Mouse (Mus musculus) layer of hippocampus, postnatal 25 days (tissue): ENCODE measurements around the gene Tedc1. TPM values are rescaled to one million over a fixed set of nuclear protein-coding genes. Genes with fewer than 3 reads are reported as not detected.
"Not testable (repeated sequence)": the region's sequence is repeated elsewhere in the genome, so short reads cannot be mapped to it uniquely, and the experiment has no call there.

Experiments used
- DNase-seq, 2 experiments: peaks; one replicate each; pipeline ENCODE4 v3.0.0; 2022; ENCODE audit warnings: mixed read lengths in 2 of 2, low spot score in 1 of 2; ENCODE audit errors: extremely low spot score in 1 of 2
- total RNA-seq, 2 experiments: library from RNA; stranded (reverse); gene quantifications; 2 replicates each; pipeline ENCODE4 v1.2.3; 2021

The Tedc1 gene
- total RNA-seq, 2 experiments from 2014 or later = 1.1 to 1.2 TPM

DNA sequence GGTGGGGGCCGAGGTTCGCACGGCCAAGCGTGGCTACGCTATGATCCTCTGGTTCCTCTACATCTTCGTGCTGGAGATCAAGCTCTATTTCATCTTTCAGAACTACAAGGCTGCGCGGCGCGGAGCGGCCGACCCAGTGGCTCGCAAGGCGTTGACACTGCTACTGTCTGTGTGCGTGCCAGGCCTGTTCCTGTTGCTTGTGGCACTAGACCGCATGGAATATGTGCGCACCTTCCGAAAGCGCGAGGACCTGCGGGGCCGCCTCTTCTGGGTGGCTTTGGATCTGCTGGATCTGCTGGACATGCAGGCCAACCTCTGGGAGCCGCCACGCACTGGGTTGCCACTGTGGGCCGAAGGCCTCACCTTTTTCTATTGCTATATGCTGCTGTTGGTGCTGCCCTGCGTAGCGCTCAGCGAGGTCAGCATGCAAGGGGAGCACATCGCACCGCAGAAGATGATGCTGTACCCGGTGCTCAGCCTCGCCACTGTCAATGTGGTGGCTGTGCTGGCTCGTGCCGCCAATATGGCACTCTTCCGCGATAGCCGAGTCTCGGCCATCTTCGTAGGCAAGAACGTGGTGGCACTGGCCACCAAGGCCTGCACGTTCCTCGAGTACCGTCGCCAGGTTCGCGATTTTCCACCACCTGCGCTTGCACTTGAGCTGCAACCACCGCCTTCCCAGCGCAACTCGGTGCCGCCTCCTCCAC lies 32.3 kb downstream of the Tedc1 start:
- DNase-seq = no peak

DNA sequence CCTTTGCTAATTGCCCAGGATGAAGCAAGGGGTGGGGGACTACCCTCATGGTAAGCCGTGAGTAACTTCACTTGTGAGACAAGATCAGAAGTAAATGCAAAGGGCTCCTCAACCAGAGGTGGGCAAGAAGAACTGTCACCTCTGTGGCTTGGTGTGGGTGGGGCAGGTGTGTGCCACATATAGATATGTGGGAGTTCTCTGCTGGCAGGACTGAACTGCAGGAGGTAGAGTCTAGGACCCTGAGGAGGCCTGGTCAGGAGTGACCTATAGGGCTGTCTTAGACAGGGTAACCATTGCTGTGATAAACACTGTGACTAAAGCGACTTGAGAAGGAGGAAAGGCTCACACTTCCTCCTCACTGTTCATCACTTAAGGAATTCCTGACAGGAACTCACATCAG lies 37.2 kb downstream of the Tedc1 start:
- no peak for DNase-seq

DNA sequence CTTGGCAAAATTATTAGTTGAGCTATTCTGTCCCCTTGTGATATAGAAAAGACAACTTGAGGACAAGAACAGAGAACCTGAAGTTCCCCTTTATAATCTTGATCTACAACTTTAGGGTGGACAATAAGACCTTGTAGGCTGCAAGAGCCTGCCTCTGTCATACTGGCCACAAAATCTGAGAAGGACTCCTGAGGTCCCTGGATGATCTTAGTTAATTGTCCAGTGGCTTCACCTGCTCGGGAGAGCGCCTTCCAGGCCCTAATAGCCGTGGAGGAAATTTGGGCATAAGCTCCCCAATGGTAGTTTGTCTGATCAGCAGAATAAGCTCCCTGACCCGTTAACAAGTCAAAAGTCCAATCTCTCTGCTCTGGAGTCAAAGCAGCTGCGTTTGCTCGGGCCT lies 42.9 kb downstream of the Tedc1 start:
- not testable (repeated sequence) for DNase-seq

DNA sequence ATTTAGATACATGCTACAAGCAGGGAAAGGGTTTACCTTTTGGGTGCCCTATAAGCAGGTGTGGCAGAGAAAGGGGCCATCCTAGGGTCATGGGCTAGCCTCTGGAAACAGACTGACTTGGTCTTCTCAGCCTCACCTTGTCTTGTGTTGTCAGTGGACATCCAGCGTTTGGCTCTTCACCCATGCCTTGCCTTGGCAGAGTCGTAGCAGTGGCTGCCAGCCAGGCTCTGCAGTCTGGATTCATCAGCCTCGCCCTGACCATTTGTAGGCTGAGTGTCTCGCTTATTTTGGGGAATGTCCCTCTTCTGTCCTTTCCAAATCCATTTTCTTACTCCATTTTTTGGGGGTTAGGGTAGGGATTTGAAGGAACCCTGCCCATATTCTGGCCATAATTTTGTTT lies 45.1 kb downstream of the Tedc1 start:
- DNase-seq = no peak

DNA sequence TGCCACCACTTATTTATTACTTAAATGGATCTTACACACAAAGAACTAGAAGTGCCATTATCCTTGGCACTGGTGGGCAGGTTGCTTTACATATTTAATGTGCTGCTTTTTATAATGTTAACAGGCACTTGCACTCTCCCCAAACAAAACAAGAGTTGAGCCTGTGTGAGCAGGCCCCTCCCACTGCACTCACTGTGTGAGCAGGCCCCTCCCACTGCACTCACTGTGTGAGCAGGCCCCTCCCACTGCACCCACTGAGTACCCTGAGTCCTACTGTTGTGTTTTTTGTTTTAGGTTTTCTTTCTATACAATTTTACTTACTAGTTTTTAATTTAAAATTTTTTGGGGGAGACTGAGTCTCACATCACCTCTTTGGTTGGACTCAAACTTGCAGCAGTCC lies 45.8 kb downstream of the Tedc1 start:
- no peak for DNase-seq

DNA sequence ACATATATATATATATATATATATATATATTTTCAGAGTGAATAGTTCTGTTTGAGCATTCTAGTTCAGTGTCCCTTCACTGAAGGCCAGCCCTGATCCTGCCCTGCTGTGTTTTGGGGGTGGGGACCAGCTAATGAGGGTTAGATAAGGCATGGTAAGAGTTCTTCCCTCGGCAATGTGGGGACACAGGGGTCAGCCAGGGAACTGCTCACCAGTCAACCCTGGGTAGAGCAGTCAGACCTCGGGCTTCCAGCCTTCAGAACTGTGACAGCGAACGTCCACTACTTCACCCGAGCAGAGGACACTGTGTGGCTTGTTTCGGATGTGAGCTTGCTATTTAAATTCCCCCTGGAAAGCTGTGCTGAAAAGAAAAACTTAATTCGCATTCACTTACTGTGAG lies 47.3 kb downstream of the Tedc1 start:
- no peak for DNase-seq

DNA sequence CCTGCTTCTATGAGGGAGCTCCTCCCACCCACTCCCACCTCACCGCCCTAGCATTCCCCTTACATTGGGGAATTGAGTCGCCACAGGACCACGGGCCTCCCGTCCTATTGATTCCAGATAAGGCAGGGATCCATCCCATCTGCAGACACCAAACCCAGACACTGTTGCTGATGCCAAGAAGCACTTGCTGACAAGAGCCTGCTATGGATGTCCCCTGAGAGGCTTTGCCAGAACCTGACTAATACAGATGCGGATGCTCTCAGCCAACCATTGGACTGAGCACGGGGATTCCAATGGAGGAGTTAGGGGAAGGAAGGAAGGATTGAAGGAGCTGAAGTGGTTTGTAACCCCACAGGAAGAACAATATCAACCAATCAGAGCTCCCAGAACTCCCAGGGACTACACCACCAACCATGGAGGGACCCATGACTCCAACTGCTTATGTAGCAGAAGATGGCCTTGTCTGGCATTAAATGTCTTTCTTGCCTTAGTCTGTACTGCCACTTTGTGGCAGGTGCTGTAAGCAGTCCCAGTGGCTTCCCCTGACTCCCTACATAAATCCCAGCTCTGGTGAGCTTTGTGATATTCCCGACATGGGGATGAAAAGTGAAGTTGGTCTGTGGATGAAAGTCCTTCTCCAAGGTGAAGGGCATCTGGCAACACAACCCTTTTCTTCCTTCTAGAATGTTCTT lies 49.2 kb downstream of the Tedc1 start:
- DNase-seq = no peak

DNA sequence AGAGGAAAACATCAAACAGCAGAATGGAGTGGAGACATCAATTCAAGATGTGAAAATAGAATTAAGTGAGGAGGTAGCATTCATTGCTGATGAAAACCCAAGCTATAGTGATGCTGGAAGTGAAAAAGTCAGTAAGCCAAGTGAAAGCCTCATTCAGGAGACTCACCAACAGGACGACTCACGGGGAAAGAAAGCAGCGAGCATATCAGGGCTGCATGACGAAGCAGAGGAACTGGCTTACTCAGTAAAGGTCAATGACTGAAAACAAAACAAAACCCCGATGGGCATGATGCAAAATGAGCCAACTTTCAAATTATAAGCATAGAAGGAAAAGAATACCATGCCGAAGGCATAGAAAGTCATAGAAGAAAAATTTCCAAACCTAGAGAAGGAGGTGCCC lies 51.5 kb downstream of the Tedc1 start:
- no peak for DNase-seq

DNA sequence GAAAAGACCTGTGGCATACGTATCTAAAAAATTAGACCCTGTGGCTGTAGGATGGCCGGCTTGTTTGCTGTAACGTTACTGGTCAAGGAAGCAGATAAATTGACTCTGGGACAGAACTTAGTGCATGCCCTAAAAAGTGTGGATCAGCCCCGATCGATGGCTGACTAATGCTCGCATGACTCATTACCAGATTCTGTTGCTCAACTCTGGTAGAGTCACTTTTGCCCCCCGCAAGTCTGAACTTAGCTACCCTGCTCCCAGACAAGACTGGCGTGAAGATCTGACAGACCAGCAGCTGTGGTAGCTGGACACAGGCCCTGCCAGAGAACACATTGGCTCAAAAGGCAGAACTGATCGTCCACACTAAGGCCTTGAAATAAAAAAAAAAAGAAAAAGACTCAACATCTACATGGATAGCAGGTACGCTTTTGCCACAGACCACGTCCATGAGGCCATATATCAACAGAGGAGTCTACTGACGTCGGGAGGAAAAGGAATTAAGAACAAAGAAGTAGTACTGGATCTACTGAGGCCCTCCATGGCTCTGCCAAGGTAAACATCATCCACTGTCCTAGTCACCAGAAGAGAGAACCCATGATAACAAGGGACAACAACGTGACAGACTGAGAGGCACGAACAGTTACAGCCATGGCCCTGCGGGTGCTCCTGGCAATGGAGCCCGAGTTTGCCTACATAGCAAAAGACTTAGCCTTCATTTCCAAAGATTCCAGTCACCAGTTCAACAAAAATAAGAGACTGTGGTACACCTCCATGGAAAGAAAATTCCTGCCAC lies 54.6 kb downstream of the Tedc1 start:
- DNase-seq = no peak

DNA sequence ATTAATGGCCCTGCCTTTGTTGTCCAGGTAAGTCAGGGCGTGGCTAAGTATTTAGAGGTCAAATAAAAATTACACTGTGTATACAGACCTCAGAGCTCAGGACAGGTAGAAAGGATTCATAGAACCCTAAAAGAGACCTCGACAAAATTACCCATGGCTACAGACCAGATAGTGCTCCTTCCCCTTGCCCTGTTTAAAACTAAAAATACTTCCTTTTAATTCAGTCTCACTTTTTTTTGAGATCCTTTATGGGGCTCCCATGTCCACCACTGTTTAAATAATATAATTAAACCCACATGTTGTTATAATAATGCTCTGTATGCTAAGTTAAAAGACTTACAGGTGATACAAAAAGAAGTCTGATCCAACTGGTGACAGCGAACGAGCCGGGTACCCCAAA lies 55.6 kb downstream of the Tedc1 start:
- no peak for DNase-seq

DNA sequence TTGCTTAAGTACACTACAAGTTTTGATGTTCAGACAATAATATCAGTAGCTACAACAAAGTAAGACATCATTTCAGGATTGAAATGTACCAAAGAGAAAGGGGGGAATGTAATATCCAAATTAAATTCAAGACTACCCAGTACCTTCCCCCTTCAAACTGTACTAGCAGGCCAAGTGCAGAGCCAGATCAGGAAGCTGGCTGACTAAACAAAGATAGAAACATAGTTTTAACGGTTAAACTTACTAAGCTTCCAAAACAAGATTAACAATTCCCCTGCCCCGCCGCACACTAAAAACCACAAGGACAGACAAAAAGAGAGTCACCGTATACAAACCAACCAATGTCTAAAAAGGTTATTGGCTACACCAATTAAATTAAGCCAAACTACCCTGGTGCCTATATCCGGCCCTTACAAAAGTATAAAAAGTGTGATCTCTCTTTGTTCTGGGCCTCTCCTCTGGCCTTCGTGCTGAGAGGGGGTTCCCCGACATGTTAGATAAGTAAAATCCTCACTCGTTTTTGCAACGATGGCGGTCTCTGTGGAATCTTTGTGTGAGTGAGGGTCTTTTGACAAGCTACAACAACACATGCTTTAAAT lies 56.2 kb downstream of the Tedc1 start:
- DNase-seq = no peak

DNA sequence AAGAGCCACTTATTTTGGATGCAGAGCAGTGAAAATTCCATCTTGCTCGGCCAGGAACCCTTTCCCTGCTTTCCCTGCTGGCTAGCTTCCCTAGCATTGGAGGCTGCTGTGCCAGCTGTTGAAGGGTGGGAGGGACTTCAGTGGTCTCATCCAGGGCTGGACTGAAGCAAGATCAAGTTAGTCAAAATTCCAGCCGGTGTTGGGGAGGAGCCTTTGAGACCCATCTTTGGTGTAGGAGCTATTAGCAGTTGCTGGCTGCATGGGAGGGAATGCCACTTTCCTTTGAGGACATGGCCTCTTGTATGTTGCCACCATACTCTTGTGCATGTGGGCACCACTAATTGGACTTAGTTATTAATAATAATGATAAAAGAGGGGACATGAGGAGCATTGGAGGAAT lies 57.0 kb downstream of the Tedc1 start:
- no peak for DNase-seq

DNA sequence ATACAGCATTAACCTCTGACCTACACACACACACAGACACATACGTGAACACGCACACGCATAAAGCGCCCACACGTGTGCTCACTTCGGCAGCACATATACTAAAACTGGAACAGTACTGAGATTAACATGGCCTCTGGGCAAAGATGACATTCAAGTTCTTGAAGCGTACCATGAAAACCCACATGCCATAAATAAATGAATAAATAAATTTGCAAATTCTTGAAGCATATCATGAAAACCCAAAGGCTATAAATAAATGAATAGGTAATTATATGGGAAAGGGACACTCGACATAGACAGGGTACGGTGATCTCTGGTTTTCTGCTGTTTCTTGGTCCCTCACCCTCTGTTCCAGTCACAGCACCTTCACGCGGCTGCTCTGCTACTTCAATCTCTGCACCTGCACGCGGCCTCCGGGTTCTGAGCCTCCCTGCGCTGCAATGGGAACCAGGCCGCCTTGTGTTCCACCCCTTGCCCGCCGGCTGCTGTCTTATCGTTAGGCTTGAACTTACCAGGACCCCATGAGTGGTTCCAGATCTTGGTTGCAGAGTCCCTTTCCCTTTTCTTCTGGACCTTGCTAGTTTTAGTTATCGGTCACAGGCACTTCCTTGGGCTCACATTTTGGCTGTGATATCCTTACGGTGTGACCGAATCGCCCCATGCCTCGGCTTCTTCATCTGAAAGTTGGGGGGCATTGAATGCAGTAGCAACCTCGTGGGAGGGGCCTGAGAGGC lies 58.0 kb downstream of the Tedc1 start:
- DNase-seq = no peak

DNA sequence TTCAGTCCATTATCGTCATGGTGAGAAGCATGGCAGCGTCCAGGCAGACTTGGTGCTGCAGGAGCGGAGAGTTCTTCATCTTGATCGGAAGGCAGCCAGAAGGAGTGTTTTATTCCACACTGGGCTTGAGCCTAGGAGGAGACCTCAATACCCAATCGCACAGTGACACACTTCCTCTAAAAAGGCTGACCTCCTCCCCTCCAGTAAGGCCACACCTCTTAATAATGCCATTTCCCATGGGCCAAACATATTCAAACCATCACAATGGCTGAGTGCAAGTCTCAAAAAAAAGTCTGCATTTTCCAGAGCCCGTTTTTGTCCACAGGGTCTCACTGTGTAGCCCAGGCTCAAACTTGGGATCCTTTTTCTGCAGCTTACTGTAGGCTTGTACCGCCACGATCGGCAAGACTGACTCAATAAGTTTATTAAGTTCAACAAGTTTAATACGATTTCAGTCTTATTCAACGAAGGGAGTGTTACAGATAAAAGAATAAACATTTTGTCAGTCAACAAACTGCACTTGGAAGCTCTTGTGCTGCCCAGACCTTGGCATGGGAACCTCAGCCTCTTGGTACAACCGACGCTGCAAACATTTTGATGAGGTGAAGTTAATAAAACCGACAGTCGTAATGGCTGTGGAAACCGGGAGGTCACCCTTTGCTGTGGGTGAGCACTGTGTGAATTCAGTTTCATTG lies 58.9 kb downstream of the Tedc1 start:
- DNase-seq = no peak

Other genes with a start within 250 kb of the Tedc1 start
- gene Jag2, start 226.6 kb upstream of the Tedc1 start, total RNA-seq = 10 to 100 TPM; 40.3 to 46.3 TPM
- 10 to 100 TPM; 10.8 to 11.9 TPM for gene Nudt14, start 214.3 kb upstream of the Tedc1 start, total RNA-seq
- 10 to 100 TPM; 55.3 to 56.5 TPM for gene Btbd6, start 179.9 kb upstream of the Tedc1 start, total RNA-seq
- gene Brf1, start 155.7 kb upstream of the Tedc1 start, total RNA-seq = 10 to 100 TPM; 46.6 to 61.8 TPM
- gene Pacs2, start 141.9 kb upstream of the Tedc1 start, total RNA-seq = 10 to 100 TPM; 94.2 to 97.8 TPM
- 1 to 10 TPM in 1 of 2 experiments, under 1 TPM in 1; 0.64 to 1.2 TPM for gene Tex22, start 81.9 kb upstream of the Tedc1 start, total RNA-seq
- 10 to 100 TPM; 73.9 to 84.4 TPM for gene Mta1, start 58.1 kb upstream of the Tedc1 start, total RNA-seq
- 100 to 1,000 TPM; 110 to 113 TPM for gene Crip2, start 16.2 kb upstream of the Tedc1 start, total RNA-seq
- gene Crip1, start 10.1 kb upstream of the Tedc1 start, total RNA-seq = 10 to 100 TPM in 1 of 2 experiments, 1 to 10 TPM in 1; 7.6 to 12.6 TPM
- gene Tmem121, start 29.5 kb downstream of the Tedc1 start, total RNA-seq = 10 to 100 TPM; 22.6 to 23.3 TPM